Mouse (Mus musculus) embryo, embryonic 10.5 days (tissue): ENCODE measurements at regions not wholly inside any gene's neighbourhood (a gene's known extent, or its start where the extent isn't known, plus 50 kb on each side); places are given as distances from the start of the nearest gene placed in this dataset.

Experiments
- DNase-seq: peaks from one replicate; pipeline ENCODE4 v3.0.0-alpha.2; 2015; ENCODE audit warnings: low spot score

DNA sequence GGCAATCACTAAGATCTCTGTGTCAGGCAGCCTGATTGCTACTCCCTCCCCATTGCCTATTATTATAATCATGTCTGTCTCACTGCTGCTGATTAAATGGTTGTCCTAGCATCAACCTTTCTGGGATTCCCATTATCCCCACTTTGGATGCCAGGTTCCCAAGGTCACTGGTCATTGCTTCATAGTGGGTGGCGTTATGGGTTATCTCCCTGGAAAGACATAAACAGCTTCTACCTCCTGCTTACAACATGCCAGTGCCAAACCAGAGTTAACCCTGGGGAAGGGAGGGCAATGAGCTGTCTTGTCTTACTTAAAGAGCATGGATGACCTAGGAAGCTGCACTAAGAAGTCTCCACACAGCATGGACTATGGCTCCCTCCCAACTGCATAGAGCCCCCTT lies 136.9 kb downstream of the Uaca start:
- DNase-seq = no peak

DNA sequence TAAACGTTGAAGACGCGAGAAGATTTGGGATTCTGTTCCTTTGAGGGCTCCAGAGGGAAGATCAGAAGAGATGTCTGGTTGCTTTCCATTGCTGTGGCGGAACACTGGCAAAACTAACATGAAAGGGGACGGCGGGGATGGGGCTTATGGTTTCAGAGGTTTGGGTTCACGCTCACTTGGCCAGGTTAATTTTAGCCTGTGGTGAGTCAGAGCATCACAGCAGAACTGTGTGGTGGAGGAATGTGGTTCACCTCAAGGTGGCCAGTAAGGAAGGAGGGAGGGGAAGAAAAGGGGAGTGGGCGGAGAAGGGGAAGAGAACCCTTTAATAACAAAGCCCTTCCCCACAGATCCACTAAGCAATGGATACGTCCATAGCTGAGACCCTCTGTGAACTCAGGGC lies 142.6 kb downstream of the Uaca start:
- no peak for DNase-seq

GRCm38 (mm10) chr9:60939858-60940804 lies 145.8 kb downstream of the Uaca start:
- DNase-seq = peak; percentile 93

DNA sequence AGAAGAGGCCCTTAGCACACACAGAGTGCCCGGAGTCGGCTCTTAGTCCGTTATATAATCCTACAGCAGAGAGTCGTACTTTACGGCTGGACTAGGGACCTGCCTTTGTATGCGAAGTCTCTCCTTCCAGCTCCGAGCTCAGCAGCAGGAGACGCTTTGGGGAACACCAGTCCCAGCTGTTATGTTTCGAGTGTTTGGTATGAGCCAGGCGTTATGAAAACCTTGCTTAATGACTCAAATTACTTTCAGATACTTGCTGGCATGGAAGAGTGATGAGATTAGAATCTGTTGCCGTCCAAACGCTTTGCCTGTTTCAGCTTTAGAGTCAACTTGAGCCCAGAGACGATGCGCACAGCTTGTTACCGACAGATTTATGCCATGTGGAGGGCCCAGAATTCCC lies 153.0 kb downstream of the Uaca start:
- no peak for DNase-seq

GRCm38 (mm10) chr9:60948531-60949070 lies 154.3 kb downstream of the Uaca start:
- peak; percentile 63 for DNase-seq

DNA sequence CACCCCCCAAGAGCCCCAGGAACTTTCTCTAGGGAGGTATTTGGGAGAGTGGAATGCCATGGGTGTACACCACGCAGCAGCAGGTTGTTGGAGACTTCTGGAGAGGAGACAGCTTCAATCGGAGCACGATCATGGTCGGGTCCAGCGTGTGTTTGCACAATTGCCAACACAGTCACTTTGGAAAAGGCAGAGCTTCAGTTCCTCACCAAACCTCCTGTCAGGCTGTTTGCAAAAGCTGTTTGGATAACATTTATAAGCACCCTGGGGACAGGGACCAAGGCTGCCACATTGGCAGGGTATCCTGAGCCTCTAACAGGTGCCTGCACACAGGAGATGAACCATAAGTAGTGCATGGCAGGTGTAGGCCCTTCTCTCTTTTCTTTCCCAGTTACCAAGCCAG lies 155.8 kb downstream of the Uaca start:
- DNase-seq = no peak

GRCm38 (mm10) chr9:60951071-60951561 lies 156.8 kb downstream of the Uaca start:
- DNase-seq = peak; percentile 64

DNA sequence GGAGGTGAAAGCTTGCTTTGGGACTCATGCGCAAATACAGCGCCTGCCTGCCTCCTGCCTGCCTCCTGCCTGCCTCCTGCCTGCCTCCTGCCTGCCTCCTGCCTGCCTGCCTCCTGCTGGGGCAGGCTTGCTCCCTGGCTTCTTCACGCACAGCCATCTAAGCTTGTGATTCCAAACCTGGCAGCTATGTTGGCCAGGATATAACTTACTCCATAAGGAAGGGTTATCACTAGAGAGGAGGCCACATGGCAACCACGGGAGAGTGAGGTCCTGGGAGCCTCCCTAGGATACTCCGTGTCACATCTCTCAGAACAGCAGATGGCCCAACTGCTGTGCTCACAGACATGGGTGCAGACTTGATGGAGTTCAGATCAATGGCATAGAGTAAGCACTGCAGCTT lies 163.1 kb downstream of the Uaca start:
- no peak for DNase-seq

- no peak for DNase-seq
Measured at GRCm38 (mm10) chr9:60959537-60959936, 165.2 kb downstream of the Uaca start.

DNA sequence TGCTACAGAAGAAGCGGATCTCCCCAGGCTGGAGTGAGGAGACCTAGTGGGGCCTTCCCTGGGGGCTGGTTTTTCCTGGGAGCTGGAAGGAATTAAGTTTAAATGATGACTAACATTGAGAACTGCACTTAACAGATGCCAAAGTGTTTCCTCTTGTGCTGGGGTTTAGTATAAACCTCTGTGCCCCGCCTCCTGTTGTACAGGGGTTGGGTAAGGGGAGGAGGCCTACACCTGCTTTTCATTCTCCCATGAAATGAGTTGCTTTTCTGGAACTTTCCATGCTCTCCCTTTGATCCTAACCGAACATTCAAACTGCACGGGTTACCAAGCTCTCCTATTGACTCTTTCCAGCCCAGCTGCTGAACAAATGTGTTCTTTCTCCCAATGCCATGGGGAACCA lies 167.7 kb downstream of the Uaca start:
- DNase-seq = no peak

DNA sequence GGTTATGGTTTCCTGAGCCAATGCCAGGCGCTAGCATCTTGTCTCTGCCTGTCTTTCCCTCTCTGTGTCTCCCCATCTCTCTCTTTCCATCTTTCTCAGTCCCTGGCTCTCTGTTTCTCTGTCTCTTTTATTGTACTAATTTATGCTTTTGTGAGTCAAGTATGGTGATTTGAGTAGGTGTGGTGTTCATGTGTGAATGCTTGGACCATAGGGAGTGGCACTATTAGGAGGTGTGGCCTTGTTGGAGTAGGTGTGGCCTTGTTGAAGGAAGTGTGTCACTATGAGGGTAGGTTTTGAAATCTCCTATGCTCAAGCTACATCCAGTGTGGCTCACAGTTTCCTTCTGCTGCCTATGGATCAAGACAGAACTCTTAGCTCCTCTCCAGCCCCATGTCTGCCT lies 171.3 kb downstream of the Uaca start:
- no peak for DNase-seq

DNA sequence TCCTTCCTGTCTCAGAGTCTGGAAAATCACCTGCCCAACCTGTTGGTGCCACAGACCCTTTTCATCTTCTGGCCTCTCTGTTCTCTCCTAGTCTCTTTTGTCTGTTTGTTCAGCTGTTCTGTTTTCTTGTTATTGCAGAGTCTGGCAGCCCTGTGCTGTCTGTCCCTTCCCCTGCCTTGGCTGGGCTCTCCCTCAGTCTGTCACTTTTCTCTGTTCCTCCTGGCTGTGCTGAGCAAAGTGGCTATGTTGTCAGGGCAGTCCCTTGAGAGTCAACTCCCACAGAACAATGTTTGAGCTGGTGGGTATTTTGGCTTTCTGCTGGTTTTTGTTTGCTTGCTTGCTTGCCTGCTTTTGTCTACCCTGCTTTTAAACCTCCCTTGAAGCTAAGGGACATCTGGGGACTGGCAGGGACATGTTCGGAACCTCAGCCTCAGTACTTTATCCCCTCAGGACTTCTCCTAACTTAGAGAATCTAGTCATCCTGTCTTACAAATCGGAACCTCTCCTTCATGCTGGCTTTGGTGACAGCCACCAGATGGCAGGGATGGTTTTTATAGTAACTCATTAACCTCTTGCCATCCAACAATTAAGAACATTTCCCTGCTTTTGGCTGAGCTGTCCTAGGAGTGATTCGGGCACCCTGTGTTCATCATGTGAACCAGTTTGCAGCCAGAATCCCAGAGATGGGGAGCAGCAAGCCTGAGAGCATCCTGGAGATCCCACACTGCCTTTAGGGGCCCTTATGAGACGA lies 174.1 kb downstream of the Uaca start:
- DNase-seq = no peak

DNA sequence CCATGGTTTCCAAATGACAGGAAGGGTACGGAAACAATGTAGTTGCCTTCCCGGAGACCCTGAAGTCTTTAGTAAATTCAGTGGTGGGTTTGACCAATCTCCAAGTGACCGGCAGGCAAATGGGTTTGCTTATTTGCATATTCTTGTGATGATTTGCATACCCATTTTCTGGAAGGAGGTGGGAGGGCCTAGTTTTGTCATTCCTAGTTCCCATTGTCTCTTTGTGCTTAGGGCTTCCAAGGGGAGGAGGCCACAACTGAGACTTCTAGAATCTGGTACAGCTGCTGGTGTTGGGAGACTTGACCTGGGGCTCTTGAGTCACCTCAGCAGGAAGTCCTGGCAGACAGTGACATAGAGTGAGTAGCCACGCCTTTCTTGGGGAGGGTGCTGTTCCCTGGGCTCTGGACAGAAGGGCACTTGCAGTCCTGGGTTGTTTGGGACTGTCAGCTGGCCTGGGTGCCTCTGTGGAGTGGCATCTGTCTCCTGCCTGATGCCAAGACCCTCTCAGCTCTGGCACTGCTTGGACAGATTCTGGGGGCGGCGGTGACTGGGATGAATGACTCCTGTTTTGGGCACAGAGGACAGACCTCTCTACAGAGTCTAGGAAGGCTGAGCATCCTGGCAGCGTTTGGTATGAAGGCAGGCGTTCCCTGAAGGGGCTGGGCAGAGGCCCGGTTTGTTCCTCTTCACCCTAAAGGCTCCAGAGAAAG lies 178.0 kb downstream of the Uaca start:
- DNase-seq = no peak

- no peak for DNase-seq
Measured at GRCm38 (mm10) chr9:60974546-60974945, 180.2 kb downstream of the Uaca start.

GRCm38 (mm10) chr9:60982383-60983085 lies 188.2 kb downstream of the Uaca start:
- no peak for DNase-seq

- peak; percentile 54 for DNase-seq
Measured at GRCm38 (mm10) chr9:60983246-60983645, 188.9 kb downstream of the Uaca start.

DNA sequence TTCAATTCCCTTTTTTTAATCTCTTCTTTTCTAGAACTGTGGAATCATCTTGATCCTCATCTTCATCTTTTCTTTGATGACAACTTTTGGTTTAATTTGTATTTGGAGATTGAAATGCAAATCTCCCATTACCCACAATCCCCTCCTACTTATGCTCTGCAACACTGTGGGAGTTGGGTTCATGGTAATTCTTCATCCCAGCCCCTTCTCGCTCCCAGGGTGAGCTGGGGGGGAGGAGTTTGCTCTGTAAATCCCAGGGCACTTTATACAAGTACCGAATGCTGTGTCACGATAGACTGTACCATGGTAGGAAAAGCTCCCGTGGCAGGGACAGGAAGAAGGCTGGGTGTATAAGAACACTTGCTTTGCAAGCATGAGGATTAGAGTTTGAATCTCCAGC lies 193.8 kb downstream of the Uaca start:
- DNase-seq = no peak

- DNase-seq = no peak
Measured at GRCm38 (mm10) chr9:60989670-60990391, 195.5 kb downstream of the Uaca start.

- no peak for DNase-seq
Measured at GRCm38 (mm10) chr9:60991509-60991908, 197.2 kb downstream of the Uaca start.

DNA sequence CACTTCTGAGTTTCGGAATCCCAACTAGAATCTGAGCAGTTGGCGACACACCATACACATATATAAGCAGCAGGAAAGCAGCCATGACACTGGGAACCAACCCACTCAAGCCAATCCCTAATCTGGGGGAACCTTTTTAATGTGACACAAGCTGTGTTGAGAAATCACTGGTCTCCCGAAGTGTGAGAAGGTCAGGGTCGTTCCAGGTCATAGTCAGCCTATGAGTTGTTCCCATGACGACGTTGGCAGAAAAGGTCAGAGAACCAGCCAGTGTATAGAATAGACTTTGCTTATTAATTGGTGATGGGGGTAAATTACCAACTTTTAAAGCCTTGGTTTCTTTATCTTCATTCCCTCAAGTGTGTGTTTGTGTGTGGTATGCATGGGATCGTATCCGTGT lies 199.3 kb downstream of the Uaca start:
- DNase-seq = no peak

DNA sequence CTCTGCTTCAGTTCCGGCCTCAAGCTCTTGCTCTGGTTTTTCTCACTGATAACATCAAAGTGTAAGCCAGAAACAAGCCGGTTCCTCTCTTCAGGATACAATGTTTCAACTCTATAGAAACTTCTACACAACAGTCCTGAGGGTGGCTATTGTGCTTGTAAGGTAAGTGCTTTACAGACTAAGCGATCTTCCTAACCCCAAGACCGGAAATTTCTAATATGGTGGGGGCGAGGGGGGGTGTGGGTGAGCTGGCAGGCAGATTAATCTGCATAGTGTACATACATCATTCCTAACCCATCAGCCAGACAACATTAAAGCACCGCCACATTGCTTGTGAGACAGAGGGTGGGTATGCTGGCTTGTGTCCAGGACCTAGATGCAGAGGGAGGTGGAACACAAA lies 200.8 kb downstream of the Uaca start:
- no peak for DNase-seq
